Mouse (Mus musculus) left cerebral cortex, postnatal 4 days (tissue): Measurements from ENCODE around the gene Znhit2. TPM values are rescaled to one million over a fixed set of nuclear protein-coding genes. Genes with fewer than 3 reads are reported as not detected.
A peak's percentile ranks its signal among the peaks of the same experiment; 100 is the strongest.
"Not testable (repeated sequence)": the region's sequence is repeated elsewhere in the genome, so short reads cannot be mapped to it uniquely, and the experiment has no call there.

Experiments
- DNase-seq: peaks from one replicate; pipeline ENCODE4 v3.0.0-alpha.2; 2022
- intact Hi-C: fragments of 180-260 bp; cut with DNase I; formaldehyde crosslinking; loops from one replicate; pipeline ENCODE4 v1.15.1; 2025
- total RNA-seq, 2 experiments: library from RNA; stranded (reverse); gene quantifications; 2 replicates each; pipeline ENCODE4 v1.2.3; 2021

The Znhit2 gene
- 10 to 100 TPM; 25.1 to 27.5 TPM for total RNA-seq

- intact Hi-C loops = no loop called here
- DNase-seq = peak; percentile 90
Measured at GRCm38 (mm10) chr19:6061021-6061533, at the start of gene Znhit2. Gene Znhit2, plus strand, starts transcription at chr19:6061192.

- no peak for DNase-seq
- intact Hi-C loops = no loop called here
Measured at GRCm38 (mm10) chr19:6013691-6014090, 47.3 kb upstream of the Znhit2 start.

GRCm38 (mm10) chr19:6014991-6015510 lies 45.9 kb upstream of the Znhit2 start:
- intact Hi-C loops = loop anchor here (5.0 kb wide), 1 partner anchor 38 kb away; no protein-coding TSS in a partner anchor
- DNase-seq = peak; percentile 28

- peak; percentile 75 for DNase-seq
- intact Hi-C loops = loop anchor here (5.0 kb wide), 1 partner anchor 38 kb away; no protein-coding TSS in a partner anchor
Measured at GRCm38 (mm10) chr19:6015511-6016315, 45.3 kb upstream of the Znhit2 start, which contains the start of gene Capn1. Gene Capn1, minus strand, starts transcription at chr19:6015897.

- intact Hi-C loops = loop anchor here (5.0 kb wide), 1 partner anchor 39 kb away; no protein-coding TSS in a partner anchor
- no peak for DNase-seq
Measured at GRCm38 (mm10) chr19:6016532-6016931, 44.5 kb upstream of the Znhit2 start.

- intact Hi-C loops = loop anchor here (5.0 kb wide), 1 partner anchor 41 kb away; no protein-coding TSS in a partner anchor
- DNase-seq = peak; percentile 88
Measured at GRCm38 (mm10) chr19:6018142-6019089, 42.6 kb upstream of the Znhit2 start.

GRCm38 (mm10) chr19:6020276-6020675 lies 40.7 kb upstream of the Znhit2 start:
- intact Hi-C loops = no loop called here
- no peak for DNase-seq

- intact Hi-C loops = no loop called here
- no peak for DNase-seq
Measured at GRCm38 (mm10) chr19:6023059-6023458, 37.9 kb upstream of the Znhit2 start.

GRCm38 (mm10) chr19:6023930-6024329 lies 37.1 kb upstream of the Znhit2 start:
- intact Hi-C loops = no loop called here
- no peak for DNase-seq

- DNase-seq = no peak
- intact Hi-C loops = no loop called here
Measured at GRCm38 (mm10) chr19:6028991-6029390, 32.0 kb upstream of the Znhit2 start.

GRCm38 (mm10) chr19:6029426-6029825 lies 31.6 kb upstream of the Znhit2 start:
- no peak for DNase-seq
- intact Hi-C loops = no loop called here

GRCm38 (mm10) chr19:6030520-6031280 lies 30.3 kb upstream of the Znhit2 start:
- DNase-seq = no peak
- intact Hi-C loops = no loop called here

GRCm38 (mm10) chr19:6035966-6036585 lies 24.9 kb upstream of the Znhit2 start:
- intact Hi-C loops = no loop called here

GRCm38 (mm10) chr19:6037695-6038094 lies 23.3 kb upstream of the Znhit2 start:
- intact Hi-C loops = no loop called here

More at GRCm38 (mm10) chr19:6035966-6036585, 24.9 kb upstream of the Znhit2 start:
- no peak for DNase-seq

GRCm38 (mm10) chr19:6038326-6038725 lies 22.7 kb upstream of the Znhit2 start:
- DNase-seq = no peak
- intact Hi-C loops = no loop called here

More at GRCm38 (mm10) chr19:6037695-6038094, 23.3 kb upstream of the Znhit2 start:
- DNase-seq = no peak

- DNase-seq = no peak
- intact Hi-C loops = loop anchor here (10.0 kb wide), 1 partner anchor 75 kb away; the partner anchor contains the start of gene Pola2
Measured at GRCm38 (mm10) chr19:6040002-6040401, 21.0 kb upstream of the Znhit2 start.

- DNase-seq = no peak
- intact Hi-C loops = loop anchor here (10.0 kb wide), 1 partner anchor 77 kb away; the partner anchor contains the start of gene Pola2
Measured at GRCm38 (mm10) chr19:6042293-6042692, 18.7 kb upstream of the Znhit2 start.

- DNase-seq = not testable (repeated sequence)
- intact Hi-C loops = loop anchor here (10.0 kb wide), 1 partner anchor 79 kb away; the partner anchor contains the start of gene Pola2
Measured at GRCm38 (mm10) chr19:6044102-6044501, 16.9 kb upstream of the Znhit2 start.
